ENCODE assay signal across 18 mouse cellular contexts in genomic region chr13:113754731-113755689, GRCm38 (mm10). TPM values are rescaled to one million over a fixed set of nuclear protein-coding genes. Genes with fewer than 3 reads are reported as not detected.
A peak's percentile ranks its signal among the peaks of the same experiment; 100 is the strongest.
DNase-seq lines count a peak whose midpoint lies in the region; ATAC-seq and TF ChIP-seq lines count a peak whose summit lies in the region.
"Had no signal": no experiment of that assay in that cellular context is flagged by ENCODE, and none has a peak within 500 bp of the region (broad histone marks: within the 10 kb centered on the region; RNA-seq: fewer than 3 reads in every experiment).

No protein-coding gene starts in this region.

- H3K4me2 ChIP-seq in kidney, embryonic 16.5 days (replicated peaks; ENCODE audit: low read depth, low read length) = no peak overlapping the region
- H3K4me2 ChIP-seq: heart, embryonic 12.5 days; hindbrain, embryonic 13.5 days had no signal

- no peaks in the 10 kb centered on the region for H3K36me3 ChIP-seq in kidney, embryonic 16.5 days (ENCODE audit: insufficient read depth, low read length)
- no peaks in the 10 kb centered on the region for H3K36me3 ChIP-seq in limb, embryonic 10.5 days
- H3K36me3 ChIP-seq: forebrain, embryonic 10.5 days; G1E; heart, embryonic 12.5 days; hindbrain, embryonic 13.5 days had no signal

- H3K4me3 ChIP-seq in bone marrow macrophage, adult 2 months (ENCODE audit: insufficient read depth, low read length) = no peak overlapping the region
- H3K4me3 ChIP-seq in kidney, embryonic 16.5 days (ENCODE audit: low read length) = no peak overlapping the region
- no peak overlapping the region for H3K4me3 ChIP-seq in limb, embryonic 10.5 days
- H3K4me3 ChIP-seq: forebrain, embryonic 10.5 days; heart, embryonic 12.5 days; hindbrain, embryonic 13.5 days had no signal

- WGBS in kidney, embryonic 16.5 days = 38% methylated on average over 9 of the region's 9 CpGs
- 57% methylated on average over 9 of the region's 9 CpGs for WGBS in limb, embryonic 10.5 days

- TF ChIP-seq POLR2A in bone marrow macrophage, adult 2 months (IDR thresholded peaks at IDR 0.05; ENCODE audit: borderline replicate concordance, low read depth, low read length) = no peak

- DNase-seq in kidney, adult 11 months = peak; percentile 77
- peak; percentile 29 for DNase-seq in limb, embryonic 10.5 days (ENCODE audit: low spot score)
- DNase-seq in right cerebral cortex, postnatal 36 days (ENCODE audit: low spot score in 2 of 2) = no peak
- DNase-seq in testis, postnatal 10 days (ENCODE audit: low spot score) = no peak
- DNase-seq in heart, adult 8-10 months (ENCODE audit: low spot score) = no peak
- no peak for DNase-seq in layer of hippocampus, adult 8-10 months (ENCODE audit: low spot score in 2 of 2)
- DNase-seq: adrenal gland, postnatal 36 days; cerebellum, adult 2 months; liver; lung, adult 18-20 months; thymus, adult 18-20 months had no signal

- no peak overlapping the region for H3K9ac ChIP-seq in kidney, embryonic 16.5 days (replicated peaks; ENCODE audit: low read length)
- H3K9ac ChIP-seq: heart, embryonic 12.5 days; hindbrain, embryonic 13.5 days had no signal

- no peak for TF ChIP-seq CTCF in bone marrow macrophage, adult 2 months (IDR thresholded peaks at IDR 0.05; ENCODE audit: low read depth, low read length)

- no peaks in the 10 kb centered on the region for H3K27me3 ChIP-seq in kidney, embryonic 16.5 days (ENCODE audit: insufficient read depth, low read length)
- H3K27me3 ChIP-seq in limb, embryonic 10.5 days (ENCODE audit: low read depth, poor library complexity, severe bottlenecking) = no peaks in the 10 kb centered on the region
- H3K27me3 ChIP-seq: heart, embryonic 12.5 days; hindbrain, embryonic 13.5 days had no signal

- peak; percentile 76 for ATAC-seq in kidney, embryonic 16.5 days (ENCODE audit: low FRiP score, low TSS enrichment)
- ATAC-seq: activated CD4-positive, CD25-positive, alpha-beta regulatory T cell, adult 4 months had no signal

- H3K9me3 ChIP-seq in kidney, embryonic 16.5 days (ENCODE audit: low read length) = no peaks in the 10 kb centered on the region
- no peaks in the 10 kb centered on the region for H3K9me3 ChIP-seq in limb, embryonic 10.5 days (replicated peaks)
- H3K9me3 ChIP-seq: forebrain, embryonic 10.5 days; hindbrain, embryonic 13.5 days had no signal

- peaks cover 16% of the 10 kb centered on the region for H3K4me1 ChIP-seq in bone marrow macrophage, adult 2 months (ENCODE audit: control insufficient read depth, insufficient read depth, low read length)
- peaks cover 6% of the 10 kb centered on the region; the same call in 1 of the 2 replicates for H3K4me1 ChIP-seq in kidney, embryonic 16.5 days (ENCODE audit: insufficient read depth, low read length)
- peaks cover 22% of the 10 kb centered on the region for H3K4me1 ChIP-seq in limb, embryonic 10.5 days
- H3K4me1 ChIP-seq: heart, embryonic 12.5 days; hindbrain, embryonic 13.5 days had no signal

- peak overlapping the region; percentile 71 for H3K27ac ChIP-seq in bone marrow macrophage, adult 2 months (ENCODE audit: insufficient read depth, low read depth, low read length)
- H3K27ac ChIP-seq in kidney, embryonic 16.5 days (ENCODE audit: low read length) = peak overlapping the region; percentile 44
- H3K27ac ChIP-seq in limb, embryonic 10.5 days = peak overlapping the region; percentile 30
- H3K27ac ChIP-seq: forebrain, embryonic 10.5 days; hindbrain, embryonic 13.5 days had no signal

RNA-seq across cellular contexts. Expression of gene Arl15, which starts 39.3 kb away (rescaled TPM):
- polyA plus RNA-seq in bone marrow macrophage, adult 2 months (2012; ENCODE audit: insufficient read depth, insufficient read length, missing spikeins) = 7.7 and 10.1 TPM in 2 replicates
- 12.5 and 15.7 TPM in 2 replicates for polyA plus RNA-seq in kidney, embryonic 16.5 days (2015; fragmentation: Nextera tagmentation; extraction: Ambion mirVana)
- 10.0 and 12.9 TPM in 2 replicates for polyA plus RNA-seq in limb, embryonic 10.5 days (2016; fragmentation: Nextera tagmentation; extraction: Ambion mirVana)
- 1 to 10 TPM; 7.1 to 8.2 (median 8.0) TPM for total RNA-seq in heart, adult 8-10 months (2022)
- total RNA-seq in layer of hippocampus, adult 8-10 months (2022) = 10 to 100 TPM; 49.6 to 64.0 (median 53.0) TPM

Comparison
In these comparisons a context has a peak if more than half of its experiments do, and no peak if none do; other contexts are left out.
1. DNase-seq: peak in kidney, adult 11 months (single experiment) and limb, embryonic 10.5 days (single experiment); none in right cerebral cortex, postnatal 36 days (0 of 2), testis, postnatal 10 days (single experiment), heart, adult 8-10 months (single experiment) and layer of hippocampus, adult 8-10 months (0 of 2).
2. Peak in every context shown above with its lines, with median percentiles within 50 percentile points of each other: H3K27ac ChIP-seq.